Mouse (Mus musculus) ES-E14 (cell line): ENCODE data around the gene Cryl1. TPM values are rescaled to one million over a fixed set of nuclear protein-coding genes. Genes with fewer than 3 reads are reported as not detected.

ENCODE experiments used
- DNase-seq: peaks from one replicate; pipeline ENCODE4 v3.0.0-alpha.2; 2013; ENCODE audit warnings: low read depth, low spot score
- H3K27ac ChIP-seq: 2 replicates; pipeline ENCODE4 v1.5.1; 2012; ENCODE audit warnings: low read depth, mild to moderate bottlenecking, low read length, moderate library complexity, mixed read lengths; ENCODE audit not compliant: poor library complexity, insufficient read depth, severe bottlenecking
- H3K36me3 ChIP-seq: 2 replicates; pipeline ENCODE4 v1.6.1; 2012; ENCODE audit warnings: mild to moderate bottlenecking, low read length, moderate library complexity, mixed read lengths; ENCODE audit not compliant: control insufficient read depth, poor library complexity, insufficient read depth, severe bottlenecking
- H3K4me1 ChIP-seq, 2 experiments: fragments of 150-350 bp in 1 of 2; sonication (generic) in 1 of 2; 2 replicates each; pipeline ENCODE4 v1.6.1; 2012; ENCODE audit warnings: low read length in 2 of 2, mild to moderate bottlenecking in 1 of 2, mixed read lengths in 1 of 2; ENCODE audit not compliant: control insufficient read depth in 2 of 2, insufficient read depth in 2 of 2, poor library complexity in 1 of 2
- H3K4me3 ChIP-seq, 2 experiments: fragments of 150-350 bp in 1 of 2; sonication (generic) in 1 of 2; 2 replicates each; pipeline ENCODE4 v1.5.1; 2012; ENCODE audit warnings: low read length in 2 of 2, low read depth in 1 of 2, mild to moderate bottlenecking in 1 of 2, mixed read lengths in 1 of 2; ENCODE audit not compliant: insufficient read depth in 1 of 2, poor library complexity in 1 of 2, severe bottlenecking in 1 of 2
- H3K9ac ChIP-seq: 2 replicates; pipeline ENCODE4 v1.6.1; 2012; ENCODE audit warnings: low read depth, mild to moderate bottlenecking, low read length, mixed read lengths; ENCODE audit not compliant: poor library complexity, insufficient read depth, severe bottlenecking
- H3K9me3 ChIP-seq: fragments of 150-350 bp; sonication (generic); 2 replicates; pipeline ENCODE4 v1.6.1; 2012; ENCODE audit warnings: low read depth, mild to moderate bottlenecking, low read length; ENCODE audit not compliant: control insufficient read depth, insufficient read depth
- CHD2 ChIP-seq: IDR thresholded peaks from 2 replicates; pipeline ENCODE4 v1.6.1; 2014; ENCODE audit warnings: mild to moderate bottlenecking, low read depth, low read length, inconsistent platforms
- HCFC1 ChIP-seq: IDR thresholded peaks from 2 replicates; pipeline ENCODE4 v1.6.1; 2012; ENCODE audit warnings: low read length, inconsistent platforms, borderline replicate concordance; ENCODE audit not compliant: insufficient read depth
- MAFK ChIP-seq: IDR thresholded peaks from 2 replicates; pipeline ENCODE4 v1.6.1; 2014; ENCODE audit warnings: mild to moderate bottlenecking, low read depth, low read length, inconsistent platforms; ENCODE audit not compliant: insufficient read depth
- ZC3H11A ChIP-seq: IDR thresholded peaks from 2 replicates; pipeline ENCODE4 v1.6.1; 2012; ENCODE audit warnings: low read depth, mild to moderate bottlenecking, inconsistent platforms, low read length, borderline replicate concordance
- ZNF384 ChIP-seq: IDR thresholded peaks from 2 replicates; pipeline ENCODE4 v1.6.1; 2012; ENCODE audit warnings: low read depth, low read length, inconsistent platforms
- in situ Hi-C, 2 experiments: fragments of 600-800 bp; cut with MboI; formaldehyde crosslinking; loops; one replicate each; pipeline ENCODE4 v1.15.1; 2025; ENCODE audit warnings: low sequenced_read_pairs in 2 of 2, inconsistent platforms in 1 of 2; ENCODE audit not compliant: unreplicated experiment in 2 of 2
- total RNA-seq: library from RNA; depleted of rRNA; stranded (reverse); fragments of 300-350 nt; gene quantifications from 2 replicates; pipeline ENCODE4 v1.2.3, GENCODE M21; 2012

The Cryl1 gene
- total RNA-seq, 1 experiment = 4.1 TPM

- H3K36me3 ChIP-seq = no peaks in the 10 kb centered on the region
- H3K9ac ChIP-seq = no peak overlapping the region
- no peak for DNase-seq
- no peaks in the 10 kb centered on the region for H3K4me1 ChIP-seq
- no peaks in the 10 kb centered on the region for H3K9me3 ChIP-seq
- in situ Hi-C loops = no loop called here
- TF ChIP-seq CHD2 (no peak), HCFC1 (no peak), ZC3H11A (no peak), MAFK (no peak), ZNF384 (no peak)
- no peak overlapping the region for H3K4me3 ChIP-seq
- H3K27ac ChIP-seq = no peak overlapping the region
These were observed 97.8 kb downstream of the Cryl1 start for GRCm38 (mm10) chr14:57300530-57300929.

- H3K9me3 ChIP-seq = no peaks in the 10 kb centered on the region
- in situ Hi-C loops = no loop called here
- no peak for DNase-seq
- H3K4me1 ChIP-seq = no peaks in the 10 kb centered on the region
- no peak overlapping the region for H3K9ac ChIP-seq
- no peaks in the 10 kb centered on the region for H3K36me3 ChIP-seq
- TF ChIP-seq CHD2 (no peak), MAFK (no peak), ZC3H11A (no peak), ZNF384 (no peak), HCFC1 (no peak)
- H3K27ac ChIP-seq = no peak overlapping the region
- H3K4me3 ChIP-seq = no peak overlapping the region
These were observed 100.7 kb downstream of the Cryl1 start for GRCm38 (mm10) chr14:57297672-57298071.

DNA sequence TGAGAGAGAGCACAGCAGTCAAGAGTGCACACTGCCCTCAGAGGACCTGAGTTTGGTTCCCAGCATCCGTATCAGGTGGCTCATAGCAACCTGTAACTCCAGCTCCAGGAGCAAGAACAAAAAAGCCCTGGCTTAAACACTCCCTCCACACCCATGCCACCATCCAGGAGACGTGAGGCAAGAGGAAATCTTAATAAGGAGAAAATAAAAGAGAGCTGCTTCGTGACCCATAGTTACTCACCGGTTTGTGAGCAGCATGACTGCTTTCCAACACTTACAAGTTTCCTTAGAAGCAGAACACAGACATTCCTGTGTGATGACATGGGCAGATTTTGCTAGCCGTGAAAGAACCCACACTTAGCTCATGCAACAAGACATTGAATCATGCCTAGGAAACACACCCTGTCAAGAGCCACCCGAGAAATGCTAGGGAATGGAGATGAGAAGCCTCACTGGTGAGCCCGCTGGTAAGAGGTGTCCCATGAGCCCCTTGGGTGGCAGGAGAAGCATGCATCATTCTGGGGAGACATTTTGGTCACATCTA, 106.9 kb downstream of the Cryl1 start:
- Histone ChIP-seq H3K36me3 (no peaks in the 10 kb centered on the region), H3K9ac (no peak overlapping the region), H3K27ac (no peak overlapping the region), H3K4me3 (no peak overlapping the region), H3K4me1 (no peaks in the 10 kb centered on the region), H3K9me3 (no peaks in the 10 kb centered on the region)
- in situ Hi-C loops = no loop called here
- DNase-seq = no peak
- TF ChIP-seq CHD2 = no peak
- TF ChIP-seq ZC3H11A = no peak
- no peak for TF ChIP-seq HCFC1
- no peak for TF ChIP-seq MAFK
- no peak for TF ChIP-seq ZNF384

GRCm38 (mm10) chr14:57289105-57289504, 109.2 kb downstream of the Cryl1 start:
- TF ChIP-seq MAFK (no peak), CHD2 (no peak)
- Histone ChIP-seq H3K36me3 (no peaks in the 10 kb centered on the region), H3K9me3 (no peaks in the 10 kb centered on the region), H3K4me3 (no peak overlapping the region), H3K4me1 (no peaks in the 10 kb centered on the region; a peak in 1 of 4 replicates), H3K9ac (no peak overlapping the region), H3K27ac (no peak overlapping the region)
- DNase-seq = no peak
- in situ Hi-C loops = no loop called here

DNA sequence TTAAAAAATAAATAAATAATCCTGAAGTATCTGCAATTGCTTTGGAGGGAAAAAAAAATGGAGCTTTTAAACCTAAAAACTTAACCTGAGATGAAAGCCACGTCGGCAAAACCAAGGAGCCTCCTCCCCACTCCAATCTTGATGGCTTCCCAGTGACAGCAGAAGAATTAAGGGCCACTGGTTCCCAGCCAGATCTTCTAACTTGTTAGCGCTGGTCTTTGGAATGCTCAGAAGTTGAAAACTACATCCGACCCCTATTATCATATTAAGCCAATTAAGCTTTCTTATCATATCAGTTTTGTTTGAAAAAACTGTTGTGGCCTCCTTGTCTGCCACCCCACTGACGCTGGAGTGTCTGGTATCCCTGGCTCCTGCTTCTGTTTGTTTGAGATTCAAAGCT, 114.5 kb downstream of the Cryl1 start:
- no peak overlapping the region for H3K27ac ChIP-seq
- TF ChIP-seq HCFC1 (no peak), ZC3H11A (no peak), CHD2 (no peak), MAFK (no peak), ZNF384 (no peak)
- no peak overlapping the region for H3K4me3 ChIP-seq
- H3K4me1 ChIP-seq = no peaks in the 10 kb centered on the region; a peak in 1 of 4 replicates
- H3K9me3 ChIP-seq = no peaks in the 10 kb centered on the region
- no peaks in the 10 kb centered on the region for H3K36me3 ChIP-seq
- in situ Hi-C loops = no loop called here
- no peak overlapping the region for H3K9ac ChIP-seq
- DNase-seq = no peak
